Mouse (Mus musculus) layer of hippocampus, adult 9-11 months (tissue): ENCODE data around the gene Hs3st2.
A peak's percentile ranks its signal among the peaks of the same experiment; 100 is the strongest.

ENCODE experiments used
- DNase-seq: peaks from one replicate; pipeline ENCODE4 v3.0.0; 2022

Gene Hs3st2

GRCm38 (mm10) chr7:121464441-121464840 lies 72.8 kb downstream of the Hs3st2 start:
- DNase-seq: no peak

GRCm38 (mm10) chr7:121465111-121465510 lies 73.5 kb downstream of the Hs3st2 start:
- DNase-seq: no peak

GRCm38 (mm10) chr7:121466331-121466730 lies 74.7 kb downstream of the Hs3st2 start:
- DNase-seq: no peak

- DNase-seq: peak; percentile 26
These were observed 77.8 kb downstream of the Hs3st2 start for GRCm38 (mm10) chr7:121469435-121469834.

- DNase-seq: no peak
These were observed 86.6 kb downstream of the Hs3st2 start for GRCm38 (mm10) chr7:121478302-121478701.

GRCm38 (mm10) chr7:121480106-121480505 lies 88.4 kb downstream of the Hs3st2 start:
- no peak for DNase-seq

- peak; percentile 51 for DNase-seq
These were observed 92.9 kb downstream of the Hs3st2 start for GRCm38 (mm10) chr7:121484590-121484989.

GRCm38 (mm10) chr7:121485266-121485665 lies 93.6 kb downstream of the Hs3st2 start:
- peak; percentile 61 for DNase-seq

- DNase-seq: peak; percentile 62
These were observed 95.6 kb downstream of the Hs3st2 start for GRCm38 (mm10) chr7:121487291-121487690.

GRCm38 (mm10) chr7:121489401-121489800 lies 97.7 kb downstream of the Hs3st2 start:
- DNase-seq: no peak

- no peak for DNase-seq
These were observed 99.9 kb downstream of the Hs3st2 start for GRCm38 (mm10) chr7:121491455-121492005.

GRCm38 (mm10) chr7:121500516-121500915 lies 108.9 kb downstream of the Hs3st2 start:
- no peak for DNase-seq

GRCm38 (mm10) chr7:121501666-121502065 lies 110.0 kb downstream of the Hs3st2 start:
- DNase-seq: peak; percentile 58

- DNase-seq: no peak
These were observed 125.1 kb downstream of the Hs3st2 start for GRCm38 (mm10) chr7:121516727-121517126.

GRCm38 (mm10) chr7:121517165-121517591 lies 125.5 kb downstream of the Hs3st2 start:
- peak; percentile 76 for DNase-seq

- no peak for DNase-seq
These were observed 130.5 kb downstream of the Hs3st2 start for GRCm38 (mm10) chr7:121522125-121522524.

- DNase-seq: no peak
These were observed 137.4 kb downstream of the Hs3st2 start for GRCm38 (mm10) chr7:121529023-121529422.

- DNase-seq: no peak
These were observed 142.0 kb downstream of the Hs3st2 start for GRCm38 (mm10) chr7:121533639-121534038.

- DNase-seq: peak; percentile 32
These were observed 142.7 kb downstream of the Hs3st2 start for GRCm38 (mm10) chr7:121534386-121534785.

GRCm38 (mm10) chr7:121535987-121536386 lies 144.3 kb downstream of the Hs3st2 start:
- no peak for DNase-seq

- peak; percentile 86 for DNase-seq
These were observed 148.0 kb downstream of the Hs3st2 start for GRCm38 (mm10) chr7:121539405-121540275.

- no peak for DNase-seq
These were observed 150.8 kb downstream of the Hs3st2 start for GRCm38 (mm10) chr7:121542458-121542857.

GRCm38 (mm10) chr7:121549329-121550022 lies 157.8 kb downstream of the Hs3st2 start:
- DNase-seq: peak; percentile 64
